Mouse (Mus musculus) stomach, postnatal 0 days (tissue): ENCODE data around the gene Izumo4. TPM values are rescaled to one million over a fixed set of nuclear protein-coding genes. Genes with fewer than 3 reads are reported as not detected.

Experiments used
- ATAC-seq: fragments of 200-750 bp; cut with Nextera tagmentation; 2 replicates; pipeline ENCODE4 v1.8.0; 2017; ENCODE audit not compliant: low FRiP score, low TSS enrichment
- DNase-seq: peaks from one replicate; pipeline ENCODE4 v3.0.0-alpha.2; 2016; ENCODE audit warnings: low spot score
- H3K27ac ChIP-seq: fragments of 300-500 bp; sonication (generic); replicated peaks from 2 replicates; pipeline ENCODE4 v1.5.1; 2014; ENCODE audit warnings: mild to moderate bottlenecking, control low read depth
- H3K27me3 ChIP-seq: fragments of 300-500 bp; sonication (generic); 2 replicates; pipeline ENCODE4 v1.6.1; 2014; ENCODE audit warnings: low read length; ENCODE audit not compliant: control insufficient read depth, insufficient read depth
- H3K36me3 ChIP-seq: fragments of 300-500 bp; sonication (generic); 2 replicates; pipeline ENCODE4 v1.6.1; 2014; ENCODE audit warnings: low read length, mixed read lengths; ENCODE audit not compliant: control insufficient read depth, insufficient read depth
- H3K4me1 ChIP-seq: fragments of 300-500 bp; sonication (generic); replicated peaks from 2 replicates; pipeline ENCODE4 v1.6.1; 2014; ENCODE audit warnings: antibody characterized with exemption; ENCODE audit not compliant: control insufficient read depth, insufficient read depth
- H3K4me2 ChIP-seq: fragments of 300-500 bp; sonication (generic); replicated peaks from 2 replicates; pipeline ENCODE4 v1.6.1; 2014; ENCODE audit warnings: low read depth, mild to moderate bottlenecking, control low read depth, moderate library complexity
- H3K4me3 ChIP-seq: fragments of 300-500 bp; sonication (generic); 2 replicates; pipeline ENCODE4 v1.5.1; 2014; ENCODE audit warnings: low read depth, low read length, control low read depth
- H3K9ac ChIP-seq: fragments of 300-500 bp; sonication (generic); 2 replicates; pipeline ENCODE4 v1.6.1; 2014; ENCODE audit warnings: mild to moderate bottlenecking, low read length, control low read depth, mixed read lengths
- H3K9me3 ChIP-seq: fragments of 300-500 bp; sonication (generic); 2 replicates; pipeline ENCODE4 v1.6.1; 2016; ENCODE audit warnings: low read length; ENCODE audit not compliant: control insufficient read depth
- CTCF ChIP-seq: IDR thresholded peaks from 2 replicates; pipeline ENCODE4 v1.5.1; 2016; ENCODE audit warnings: antibody characterized with exemption, low read depth, mild to moderate bottlenecking, moderate library complexity
- EP300 ChIP-seq: optimal IDR thresholded peaks from 2 replicates; pipeline ENCODE3; 2016; ENCODE audit warnings: antibody characterized with exemption
- WGBS: fragments of 180-500 bp; shearing (Covaris S2); extraction: QIAGEN DNeasy Blood & Tissue Kit; methylation state at CpG from one replicate; pipeline ENCODE4 v1.1.7; 2014; 5-methylcytosine and 5-hydroxymethylcytosine counted together
- polyA plus RNA-seq: library from polyadenylated mRNA; unstranded; fragments of >200 nt; fragmentation: Nextera tagmentation; extraction: Ambion mirVana; gene quantifications from 2 replicates; pipeline ENCODE4 v1.2.1, GENCODE M21; 2015

Gene Izumo4
- polyA plus RNA-seq, 1 experiment from 2014 or later: 14.8 TPM

- ATAC-seq: no peak
- H3K36me3 ChIP-seq: peaks cover 3% of the 10 kb centered on the region; the same call in 1 of the 2 replicates
- no peak overlapping the region for H3K9ac ChIP-seq
- TF ChIP-seq EP300 (no peak), CTCF (no peak)
- no peak overlapping the region for H3K4me2 ChIP-seq
- 68% methylated on average over 7 of the region's 7 CpGs for WGBS
- peaks cover 6% of the 10 kb centered on the region for H3K4me1 ChIP-seq
- no peak for DNase-seq
- no peak overlapping the region for H3K4me3 ChIP-seq
- H3K9me3 ChIP-seq: no peaks in the 10 kb centered on the region
- H3K27ac ChIP-seq: no peak overlapping the region
- no peaks in the 10 kb centered on the region for H3K27me3 ChIP-seq
Observed at GRCm38 (mm10) chr10:80700038-80700504, 1.9 kb upstream of the Izumo4 start.

DNA sequence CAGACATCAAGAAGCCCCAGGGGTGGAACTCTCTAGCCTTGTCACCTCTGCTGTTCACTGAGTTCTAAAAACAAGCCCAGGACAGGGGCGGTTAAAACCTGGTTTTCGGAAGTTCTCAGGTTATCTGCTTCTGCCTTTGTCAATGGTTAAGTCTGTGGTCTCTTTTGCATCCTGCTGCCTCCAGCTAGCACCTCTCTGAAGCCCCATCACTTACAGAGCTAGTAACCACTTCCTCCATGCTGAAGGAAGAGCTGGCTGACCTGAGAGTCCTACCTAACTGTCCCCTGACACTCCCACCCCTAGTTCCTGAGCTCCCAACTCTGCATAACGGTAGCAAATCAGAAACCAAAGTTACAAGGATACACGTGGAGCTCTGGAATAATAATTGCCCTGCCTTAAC, 1.3 kb upstream of the Izumo4 start:
- peak overlapping the region; percentile 53 for H3K4me3 ChIP-seq
- H3K4me2 ChIP-seq: peak overlapping the region; percentile 51
- H3K27ac ChIP-seq: no peak overlapping the region
- DNase-seq: no peak
- peaks cover 3% of the 10 kb centered on the region; the same call in 1 of the 2 replicates for H3K36me3 ChIP-seq
- no peak for ATAC-seq
- TF ChIP-seq EP300 (no peak), CTCF (no peak)
- peak overlapping the region; percentile 31; the same call in 1 of the 2 replicates for H3K9ac ChIP-seq
- no peaks in the 10 kb centered on the region for H3K27me3 ChIP-seq
- H3K9me3 ChIP-seq: no peaks in the 10 kb centered on the region
- 44% methylated on average over 4 of the region's 4 CpGs for WGBS
- H3K4me1 ChIP-seq: peaks cover 6% of the 10 kb centered on the region

DNA sequence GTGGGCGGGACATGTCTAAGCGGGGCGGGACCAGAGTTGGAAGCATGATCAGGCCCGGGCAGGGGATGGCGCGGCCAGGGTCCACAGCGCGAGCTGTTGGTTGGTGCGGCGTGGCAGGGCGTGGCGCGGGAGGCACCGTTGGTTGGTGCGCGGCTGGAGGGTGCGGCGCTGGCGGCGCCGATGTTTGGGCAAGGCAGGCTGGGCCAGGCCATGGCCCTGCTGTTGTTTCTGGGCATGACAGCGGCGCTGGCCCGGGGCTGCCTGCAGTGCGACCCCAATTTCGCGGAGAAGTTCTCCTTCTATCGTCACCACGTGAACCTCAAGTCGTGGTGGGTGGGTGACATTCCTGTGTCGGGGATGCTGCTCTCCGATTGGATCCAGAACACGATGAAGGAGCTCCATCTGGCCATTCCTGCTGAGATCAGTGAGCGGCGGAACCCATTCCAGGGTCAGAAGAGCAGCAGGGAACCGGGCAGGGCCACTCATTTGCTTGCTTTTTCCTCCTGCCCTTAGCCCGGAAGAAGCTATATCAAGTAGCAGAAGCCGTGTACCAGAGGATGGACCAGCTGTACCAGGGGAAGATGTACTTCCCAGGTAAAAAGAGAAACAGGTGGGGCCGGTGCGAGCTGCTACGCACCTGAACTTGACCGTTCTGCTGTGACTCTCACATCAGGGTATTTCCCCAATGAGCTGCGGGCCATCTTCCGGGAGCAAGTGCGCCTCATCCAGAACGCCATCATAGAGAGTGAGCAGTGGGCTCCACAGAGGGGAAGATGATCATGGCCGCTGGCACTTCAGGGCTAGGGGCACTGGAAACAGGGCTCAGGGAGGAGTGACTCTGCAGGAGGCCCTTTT, 779 bp downstream of the Izumo4 start:
- Histone ChIP-seq H3K27me3 (no peaks in the 10 kb centered on the region), H3K9me3 (no peaks in the 10 kb centered on the region), H3K4me3 (peak overlapping the region; percentile 53), H3K4me2 (peak overlapping the region; percentile 72), H3K4me1 (peaks cover 6% of the 10 kb centered on the region), H3K27ac (peak overlapping the region; percentile 86), H3K36me3 (peaks cover 14% of the 10 kb centered on the region), H3K9ac (peak overlapping the region; percentile 58)
- 2% methylated on average over 46 of the region's 47 CpGs for WGBS
- TF ChIP-seq EP300 (peak; percentile 19), CTCF (peak; percentile 25; the same call in 1 of the 2 replicates)
- DNase-seq (peak; percentile 98), ATAC-seq (peak; percentile 90)

DNA sequence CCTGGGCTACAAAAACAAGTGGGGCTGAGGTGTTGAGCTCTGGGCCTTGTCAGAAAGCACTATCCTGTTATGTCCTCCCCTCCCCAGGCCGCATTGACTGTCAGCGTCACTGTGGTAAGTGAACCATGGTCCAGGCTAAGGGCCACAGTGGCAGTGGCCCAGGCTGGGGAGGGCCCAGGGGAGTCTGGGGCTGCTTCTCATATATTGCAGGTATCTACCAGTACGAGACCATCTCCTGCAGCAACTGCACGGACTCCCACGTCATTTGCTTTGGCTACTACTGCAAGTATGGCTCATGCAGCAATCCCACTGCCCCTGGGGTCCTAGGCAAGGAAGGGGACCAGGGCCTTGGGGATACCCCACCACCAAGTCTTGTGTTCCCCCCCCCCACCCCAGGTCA, 1.7 kb downstream of the Izumo4 start:
- Histone ChIP-seq H3K9me3 (no peaks in the 10 kb centered on the region), H3K27ac (no peak overlapping the region), H3K27me3 (no peaks in the 10 kb centered on the region), H3K4me2 (peak overlapping the region; percentile 72; the same call in 1 of the 2 replicates), H3K9ac (peak overlapping the region; percentile 8), H3K4me3 (peak overlapping the region; percentile 53; the same call in 1 of the 2 replicates), H3K36me3 (peaks cover 23% of the 10 kb centered on the region), H3K4me1 (peaks cover 6% of the 10 kb centered on the region)
- DNase-seq (no peak), ATAC-seq (no peak)
- WGBS: 83% methylated on average over 5 of the region's 5 CpGs
- no peak for TF ChIP-seq EP300
- no peak for TF ChIP-seq CTCF

- no peaks in the 10 kb centered on the region for H3K9me3 ChIP-seq
- peaks cover 6% of the 10 kb centered on the region for H3K4me1 ChIP-seq
- no peak for DNase-seq
- H3K4me2 ChIP-seq: no peak overlapping the region
- whole genome bisulfite sequencing: 85% methylated on average over 5 of the region's 5 CpGs
- ATAC-seq: no peak
- no peaks in the 10 kb centered on the region for H3K27me3 ChIP-seq
- 0 out of 2 replicates have a peak overlapping the region, but pooled peaks have one; percentile 23 for H3K9ac ChIP-seq
- H3K4me3 ChIP-seq: no peak overlapping the region
- H3K36me3 ChIP-seq: peaks cover 31% of the 10 kb centered on the region
- H3K27ac ChIP-seq: no peak overlapping the region
- TF ChIP-seq CTCF: no peak
- TF ChIP-seq EP300: no peak
Observed at GRCm38 (mm10) chr10:80704418-80704817, 2.4 kb downstream of the Izumo4 start.

DNA sequence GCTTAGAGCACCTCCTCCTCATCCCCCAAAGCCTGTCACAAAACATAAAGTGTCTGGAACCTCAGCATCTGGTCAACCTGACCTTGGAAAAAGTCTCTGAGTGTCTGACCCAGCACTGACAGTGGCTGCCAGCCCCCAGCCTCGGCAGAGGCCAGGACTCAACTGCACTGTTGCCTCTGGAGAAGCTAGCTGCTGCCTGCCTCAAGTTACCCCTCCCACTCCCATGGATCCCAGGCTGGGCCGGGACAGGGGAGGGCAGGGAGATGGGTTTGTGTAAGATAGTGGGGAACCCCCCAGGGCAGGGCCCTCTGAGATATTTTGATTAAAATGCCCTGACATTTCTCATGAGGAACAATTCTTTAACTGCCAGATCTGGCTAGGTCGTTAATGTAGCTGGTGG, 3.0 kb downstream of the Izumo4 start:
- no peak overlapping the region for H3K4me3 ChIP-seq
- no peaks in the 10 kb centered on the region for H3K27me3 ChIP-seq
- WGBS: 63% methylated on average over 3 of the region's 3 CpGs
- no peak for TF ChIP-seq CTCF
- TF ChIP-seq EP300: no peak
- H3K4me1 ChIP-seq: peaks cover 6% of the 10 kb centered on the region
- ATAC-seq (no peak), DNase-seq (no peak)
- H3K9me3 ChIP-seq: no peaks in the 10 kb centered on the region
- no peak overlapping the region for H3K4me2 ChIP-seq
- 0 out of 2 replicates have a peak overlapping the region, but pooled peaks have one; percentile 23 for H3K9ac ChIP-seq
- no peak overlapping the region for H3K27ac ChIP-seq
- H3K36me3 ChIP-seq: peaks cover 36% of the 10 kb centered on the region
